Mouse (Mus musculus) heart, postnatal 14 days (tissue): ENCODE data around the gene Tfdp2. TPM values are rescaled to one million over a fixed set of nuclear protein-coding genes. Genes with fewer than 3 reads are reported as not detected.

Experiments used
- DNase-seq, 2 experiments: peaks; one replicate each; pipeline ENCODE4 v3.0.0; 2021 to 2022
- intact Hi-C: fragments of 180-260 bp; cut with DNase I; formaldehyde crosslinking; loops from one replicate; pipeline ENCODE4 v1.15.1; 2025
- total RNA-seq, 2 experiments: library from RNA; stranded (reverse); gene quantifications; 2 replicates each; pipeline ENCODE4 v1.2.3; 2021

Gene Tfdp2
- total RNA-seq, 2 experiments from 2014 or later, result 80.4 to 101 TPM

- intact Hi-C loops, result no loop called here
- DNase-seq, result no peak
Observed at GRCm38 (mm10) chr9:96220419-96220818, 24.3 kb downstream of the Tfdp2 start.

GRCm38 (mm10) chr9:96223302-96223701, 27.2 kb downstream of the Tfdp2 start:
- peak in 1 of 2 experiments; percentile 15 for DNase-seq
- intact Hi-C loops, result no loop called here

DNA sequence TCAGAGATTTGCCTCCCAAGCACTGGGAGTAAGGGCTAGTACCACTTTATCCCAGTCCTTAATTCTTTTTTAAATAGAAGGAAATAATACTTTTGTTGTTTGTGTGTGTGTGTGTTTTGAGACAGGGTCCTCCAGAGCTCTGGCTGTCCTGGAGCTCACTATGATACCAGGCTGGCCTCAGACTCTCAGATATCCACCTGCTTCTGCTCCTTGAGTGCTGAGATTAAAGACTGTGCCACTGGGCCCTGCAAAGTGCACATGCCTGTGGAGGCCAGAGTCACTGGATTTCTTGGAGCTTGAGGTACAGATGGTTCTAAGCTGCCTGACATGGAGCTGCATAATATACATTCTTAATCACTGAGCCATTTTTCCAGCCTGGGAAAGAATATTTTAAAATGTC, 32.2 kb downstream of the Tfdp2 start:
- intact Hi-C loops, result no loop called here
- no peak for DNase-seq

DNA sequence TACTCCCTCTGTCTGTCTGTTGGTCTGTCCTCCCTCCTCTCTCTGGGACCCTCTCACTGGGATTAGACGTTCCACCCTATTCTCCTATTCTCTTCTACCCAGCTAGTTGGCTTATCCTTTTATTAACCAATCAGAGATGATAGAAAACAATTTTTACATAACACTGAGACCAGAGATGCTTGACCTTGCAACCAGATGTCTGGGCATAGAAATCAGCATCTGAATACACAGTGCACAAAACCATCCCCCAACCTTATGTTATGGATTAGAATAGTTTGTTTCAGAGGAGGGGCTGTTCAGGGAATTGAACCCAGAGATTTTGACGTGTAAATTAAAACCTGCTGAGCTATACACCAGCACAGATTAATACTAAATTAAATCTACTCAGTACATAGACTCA, 34.2 kb downstream of the Tfdp2 start:
- no peak for DNase-seq
- intact Hi-C loops, result no loop called here

- DNase-seq, result no peak
- intact Hi-C loops, result no loop called here
Observed at GRCm38 (mm10) chr9:96235477-96235876, 39.4 kb downstream of the Tfdp2 start.

- no peak for DNase-seq
- intact Hi-C loops, result no loop called here
Observed at GRCm38 (mm10) chr9:96237391-96237790, 41.3 kb downstream of the Tfdp2 start.

GRCm38 (mm10) chr9:96238286-96238685, 42.2 kb downstream of the Tfdp2 start:
- no peak for DNase-seq
- intact Hi-C loops, result no loop called here

DNA sequence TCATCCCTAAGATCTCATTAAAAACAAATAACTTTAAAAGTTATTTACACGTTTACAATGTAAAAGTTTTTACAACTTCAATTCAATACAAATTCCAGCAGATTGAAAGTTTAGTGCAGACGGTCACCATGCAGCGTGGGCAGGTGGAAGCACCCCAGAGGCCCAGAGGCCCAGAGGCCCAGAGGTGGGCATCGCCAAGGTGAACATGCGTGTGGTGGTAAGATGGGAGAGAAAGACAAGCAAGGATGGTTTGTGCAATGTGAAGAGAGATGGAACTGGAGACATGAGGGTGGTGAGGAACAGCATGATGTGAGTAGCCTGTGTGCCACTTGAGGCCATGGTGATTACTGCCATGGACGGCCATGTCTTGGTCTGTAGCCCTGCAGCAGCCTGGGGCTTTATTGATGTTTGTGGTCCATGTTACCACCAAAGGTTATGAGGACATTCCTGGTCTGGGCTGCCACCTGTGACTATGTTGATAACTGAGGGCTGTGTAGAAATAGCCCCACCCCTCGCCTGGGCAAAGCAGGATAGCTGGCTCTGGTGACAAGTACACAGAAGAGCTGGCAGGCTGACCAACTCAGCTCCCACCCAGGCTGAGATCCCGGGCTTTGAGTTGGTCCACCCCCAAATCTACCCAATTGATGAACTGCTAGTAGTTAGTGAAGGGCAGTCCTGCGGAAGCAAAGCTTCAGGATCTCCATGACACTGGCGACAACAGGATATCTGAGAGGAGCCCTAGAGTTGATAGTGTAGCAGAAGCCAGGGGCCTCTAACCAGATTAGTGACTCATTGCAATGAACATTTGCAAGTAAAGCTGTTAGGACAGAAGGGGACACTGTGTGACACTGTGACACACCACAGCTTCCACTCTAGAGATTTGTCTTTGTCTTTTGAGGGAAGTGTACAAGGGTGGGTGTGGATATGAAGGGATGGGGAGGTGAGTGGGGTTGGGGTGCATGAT, 45.3 kb downstream of the Tfdp2 start:
- intact Hi-C loops, result no loop called here
- DNase-seq, result peak; percentile 6 to 9

GRCm38 (mm10) chr9:96243915-96244314, 47.8 kb downstream of the Tfdp2 start:
- intact Hi-C loops, result no loop called here
- DNase-seq, result no peak

DNA sequence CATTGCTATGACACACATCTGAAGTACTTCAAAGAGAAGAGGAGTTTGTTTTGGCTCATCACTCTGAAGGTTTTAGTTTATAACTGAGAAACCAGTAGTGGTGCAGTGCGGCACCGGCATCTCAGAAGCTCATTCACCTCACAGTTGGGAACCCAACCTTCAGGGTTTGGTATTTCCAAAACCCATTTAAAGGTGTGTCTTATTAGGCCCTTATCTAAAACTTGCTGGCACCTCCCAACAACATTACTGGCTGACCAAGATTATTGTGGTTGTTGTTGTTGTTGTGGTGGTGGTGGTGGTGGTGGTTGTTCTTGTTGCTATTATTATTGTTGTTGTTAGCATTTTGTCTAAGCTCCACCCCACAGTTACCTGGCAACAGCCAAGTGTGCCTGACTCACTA, 58.7 kb downstream of the Tfdp2 start:
- intact Hi-C loops, result no loop called here
- no peak for DNase-seq

GRCm38 (mm10) chr9:96258478-96258877, 62.4 kb downstream of the Tfdp2 start:
- peak; percentile 3 to 9 for DNase-seq
- intact Hi-C loops, result no loop called here

GRCm38 (mm10) chr9:96259017-96259512, 63.0 kb downstream of the Tfdp2 start:
- peak in 1 of 2 experiments; percentile 18 for DNase-seq
- intact Hi-C loops, result no loop called here

DNA sequence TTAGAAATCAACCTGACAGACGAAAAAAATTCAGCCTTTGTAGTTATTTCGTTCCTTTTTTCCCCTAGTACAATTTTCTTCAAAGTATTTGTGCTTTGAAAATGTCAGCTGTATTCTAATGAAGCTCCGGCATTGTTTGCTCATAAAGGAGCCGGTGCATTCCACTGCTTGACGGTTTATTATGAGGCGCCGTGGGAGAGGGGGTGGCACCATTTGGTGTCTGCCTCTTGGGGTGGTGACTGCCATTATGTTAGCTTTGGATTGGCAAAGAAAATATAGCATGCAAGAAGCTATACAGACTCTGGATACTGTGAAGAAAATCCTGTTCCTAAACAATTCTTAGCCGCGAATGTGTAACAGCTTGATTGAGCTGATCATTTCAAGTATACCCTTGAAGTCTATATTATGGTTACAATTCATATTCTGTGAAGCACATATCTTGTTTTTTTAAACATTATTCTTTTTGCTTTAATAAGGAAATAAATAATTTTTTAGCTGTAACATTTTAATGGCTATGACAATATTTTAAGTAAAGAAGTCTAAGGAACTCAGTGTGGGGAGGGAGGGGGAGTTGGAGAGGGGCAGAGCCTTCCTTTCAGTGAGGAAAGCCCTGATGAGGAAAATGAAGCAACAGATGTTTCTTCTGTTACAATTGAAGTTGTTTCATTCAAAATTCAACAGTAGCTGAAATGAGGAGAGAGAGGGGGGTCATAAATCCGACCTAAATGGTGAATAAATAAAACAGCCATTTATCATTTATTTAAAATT, 63.9 kb downstream of the Tfdp2 start:
- intact Hi-C loops, result no loop called here
- DNase-seq, result peak in 1 of 2 experiments; percentile 8

- DNase-seq, result no peak
- intact Hi-C loops, result no loop called here
Observed at GRCm38 (mm10) chr9:96261101-96261500, 65.0 kb downstream of the Tfdp2 start.

DNA sequence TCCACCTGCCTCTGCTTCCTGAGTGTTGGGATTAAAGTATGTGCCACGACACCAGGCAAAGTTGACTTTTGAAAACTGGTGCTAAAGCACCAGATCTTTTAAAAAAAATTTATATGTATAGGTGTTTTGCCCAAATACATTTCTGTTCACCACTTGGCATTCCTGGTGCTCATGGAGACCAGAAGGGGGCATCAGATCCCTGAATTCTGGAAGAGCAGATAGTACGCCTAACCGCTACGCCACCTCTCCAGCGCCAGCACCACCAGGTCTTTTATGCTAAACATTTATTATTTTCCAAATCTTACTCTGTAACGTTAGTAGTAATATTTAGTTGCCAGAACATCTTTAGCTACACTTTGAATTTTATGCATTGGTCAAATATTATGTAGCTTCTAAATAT, 65.9 kb downstream of the Tfdp2 start:
- DNase-seq, result no peak
- intact Hi-C loops, result no loop called here

DNA sequence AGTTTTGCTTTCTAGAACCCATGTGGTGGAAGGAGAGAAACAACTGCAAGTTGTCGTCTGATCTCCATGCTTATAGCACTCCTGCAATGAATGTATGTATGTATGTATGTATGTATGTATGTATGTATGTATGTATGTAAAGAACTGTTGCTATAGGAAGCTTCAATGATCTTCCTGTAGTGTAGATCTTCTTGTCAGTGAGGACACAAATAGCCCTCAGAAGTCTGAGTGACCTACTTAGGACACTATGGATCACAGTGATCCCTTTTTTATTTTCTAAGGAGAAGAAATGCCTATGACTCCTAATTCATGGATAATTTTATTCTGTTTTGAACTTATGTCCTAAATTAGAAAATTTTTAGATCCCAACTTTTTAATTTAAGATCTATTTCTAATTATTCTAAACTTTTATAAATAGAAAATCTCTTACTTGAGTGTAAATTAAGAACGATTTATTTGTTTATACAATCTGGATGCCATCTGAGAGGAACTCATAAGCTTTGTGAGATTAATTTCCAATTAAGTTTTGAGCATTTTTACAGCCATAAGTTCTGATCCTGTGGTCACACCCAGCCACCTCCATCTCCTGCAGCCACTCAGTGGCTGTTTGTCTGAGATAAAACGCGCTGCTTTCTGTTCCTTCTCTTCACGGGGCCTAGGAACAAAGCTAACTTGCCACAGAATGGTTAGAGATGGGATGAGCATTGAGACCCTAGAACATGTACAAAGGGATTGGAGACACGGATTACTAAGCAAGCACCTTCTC, 70.9 kb downstream of the Tfdp2 start:
- intact Hi-C loops, result no loop called here
- DNase-seq, result no peak

DNA sequence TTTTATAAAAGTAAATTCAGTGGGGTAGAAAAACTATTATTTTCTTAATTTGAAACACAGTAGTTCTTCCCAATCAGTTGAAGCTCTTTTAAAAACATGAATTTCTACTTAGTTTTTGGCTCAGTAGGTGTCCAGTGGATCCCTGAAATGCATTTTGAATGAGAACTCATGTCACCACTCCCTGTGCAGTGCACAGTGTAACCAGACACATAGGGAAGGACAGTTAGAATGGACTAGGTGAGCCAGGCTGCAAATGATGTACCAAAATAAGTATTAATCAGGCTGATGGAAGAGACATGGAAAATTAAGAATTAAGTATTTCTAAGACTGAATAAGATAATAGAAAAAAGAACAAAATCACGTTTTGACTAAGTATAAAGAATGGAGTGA, 71.5 kb downstream of the Tfdp2 start:
- DNase-seq, result no peak
- intact Hi-C loops, result no loop called here

- no peak for DNase-seq
- intact Hi-C loops, result no loop called here
Observed at GRCm38 (mm10) chr9:96269726-96270125, 73.7 kb downstream of the Tfdp2 start.

- DNase-seq, result no peak
- intact Hi-C loops, result no loop called here
Observed at GRCm38 (mm10) chr9:96275543-96275942, 79.5 kb downstream of the Tfdp2 start.

DNA sequence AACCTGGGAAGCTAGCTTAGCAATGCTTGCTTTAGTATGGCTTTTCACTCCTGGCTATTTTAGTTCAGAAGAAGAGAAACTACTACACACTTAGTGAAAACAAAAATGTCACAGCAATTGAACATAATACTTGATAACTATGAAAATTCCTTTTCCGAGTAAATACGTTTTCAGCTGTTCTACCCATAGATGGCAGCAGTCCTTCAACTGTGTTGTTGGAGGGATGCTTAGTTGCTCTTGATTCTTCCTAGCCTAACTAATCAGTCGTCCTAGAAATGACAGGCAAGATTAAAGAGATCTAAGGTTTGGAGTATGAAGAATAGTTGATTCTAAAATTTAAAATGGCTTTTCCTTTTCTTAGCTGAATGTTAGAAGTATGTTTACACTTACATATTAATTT, 85.4 kb downstream of the Tfdp2 start:
- DNase-seq, result no peak
- intact Hi-C loops, result no loop called here

GRCm38 (mm10) chr9:96282082-96282481, 86.0 kb downstream of the Tfdp2 start:
- DNase-seq, result no peak
- intact Hi-C loops, result no loop called here
